Mouse (Mus musculus): Measurements from ENCODE around the gene Mr1. TPM values are rescaled to one million over a fixed set of nuclear protein-coding genes. Genes with fewer than 3 reads are reported as not detected.

Mr1 gene
- polyA plus RNA-seq, 1 experiment from 2014 or later: 0.79 TPM

DNA sequence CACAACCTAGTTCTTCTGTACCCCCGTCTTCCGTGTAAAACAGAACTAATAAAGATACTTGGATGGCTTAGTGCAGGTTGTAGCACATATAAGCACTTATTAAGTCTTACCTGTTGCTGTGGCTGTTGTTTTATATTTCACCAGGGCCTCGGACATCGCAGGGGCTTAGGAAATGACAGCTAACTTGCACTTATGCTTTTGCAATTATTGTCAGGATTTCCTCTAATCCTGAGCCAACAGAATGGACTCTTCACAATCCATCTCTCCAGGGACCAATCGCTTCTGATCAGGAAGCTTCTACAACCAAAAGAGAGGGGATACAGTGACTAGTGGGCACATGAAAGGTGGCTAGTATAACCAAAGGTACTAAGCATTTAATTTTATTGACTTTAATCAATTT, 42.6 kb downstream of the Mr1 start:
- H3K4me1 ChIP-seq (replicated peaks): peaks cover 14% of the 10 kb centered on the region; the same call in 1 of the 2 replicates
- H3K9me3 ChIP-seq: no peaks in the 10 kb centered on the region
- H3K27me3 ChIP-seq: no peaks in the 10 kb centered on the region
- ATAC-seq: no peak
- no peak overlapping the region for H3K4me3 ChIP-seq (replicated peaks)
- H3K36me3 ChIP-seq: no peaks in the 10 kb centered on the region
- H3K9ac ChIP-seq (replicated peaks): no peak overlapping the region
- no peak overlapping the region for H3K27ac ChIP-seq
- H3K4me2 ChIP-seq (replicated peaks): no peak overlapping the region
- 86% methylated on average over 5 of the region's 5 CpGs for WGBS

DNA sequence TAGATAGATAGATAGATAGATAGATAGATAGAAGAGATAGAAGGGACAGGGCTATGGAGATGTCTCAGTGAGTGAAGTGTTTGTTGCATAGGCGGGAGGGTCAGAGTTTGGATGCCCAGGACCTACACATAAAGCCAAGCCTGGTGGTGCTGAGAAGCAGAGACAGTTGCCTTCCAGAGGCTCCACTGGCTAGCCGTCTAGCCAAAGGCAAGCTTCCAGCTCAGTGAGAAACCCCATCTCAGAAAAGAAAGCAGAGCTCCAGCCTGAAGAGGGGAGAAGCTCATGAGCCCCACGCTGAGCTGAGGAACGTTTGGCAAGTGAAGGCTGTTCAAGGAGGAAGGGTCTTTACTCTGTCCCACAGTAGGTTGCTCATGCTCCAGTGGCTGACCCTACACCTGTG, 44.0 kb downstream of the Mr1 start:
- ATAC-seq: no peak
- H3K27ac ChIP-seq: no peak overlapping the region
- no peak overlapping the region for H3K9ac ChIP-seq (replicated peaks)
- H3K9me3 ChIP-seq: no peaks in the 10 kb centered on the region
- H3K36me3 ChIP-seq: no peaks in the 10 kb centered on the region
- no peak overlapping the region for H3K4me3 ChIP-seq (replicated peaks)
- WGBS: 75% methylated on average over 4 of the region's 4 CpGs
- peaks cover 8% of the 10 kb centered on the region for H3K4me1 ChIP-seq (replicated peaks)
- no peaks in the 10 kb centered on the region for H3K27me3 ChIP-seq
- no peak overlapping the region for H3K4me2 ChIP-seq (replicated peaks)

DNA sequence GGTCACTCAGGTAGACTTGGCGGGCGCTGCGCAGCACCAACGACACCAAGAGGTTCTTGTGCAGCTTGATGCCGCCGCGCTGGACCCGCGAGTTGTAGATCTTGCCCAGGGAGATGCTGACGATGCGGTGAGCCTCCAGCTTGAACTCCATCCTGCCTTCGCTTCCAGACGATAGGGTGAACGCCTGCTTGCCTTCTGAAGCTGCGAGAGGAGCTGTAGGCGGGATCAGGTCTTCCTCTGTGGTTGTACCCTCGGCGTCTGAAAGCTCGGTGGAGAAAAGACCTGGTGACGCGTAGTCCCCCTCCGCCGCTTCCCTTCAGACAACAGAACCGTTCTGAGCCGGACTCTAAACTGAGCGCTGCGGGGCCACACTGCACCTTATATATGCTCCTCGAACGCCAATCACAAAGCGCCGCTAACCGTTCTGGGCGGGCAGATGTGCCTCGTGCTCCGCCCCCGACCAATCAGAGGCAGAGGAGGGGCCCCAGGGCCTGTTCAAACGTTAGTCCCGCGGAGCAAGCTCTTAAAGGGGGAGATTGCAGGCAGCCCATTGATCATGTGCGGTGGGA, 47.2 kb downstream of the Mr1 start, which contains the start of gene Ier5:
Ier5 (minus strand) TSS at position 357 of the 569 bp plus-strand sequence.
- Histone ChIP-seq H3K9ac (replicated peaks) (peak within 1 kb of the TSS; percentile 100), H3K9me3 (no peaks in the 10 kb centered on the region), H3K4me2 (replicated peaks) (peak within 1 kb of the TSS; percentile 86), H3K4me3 (replicated peaks) (peak within 1 kb of the TSS; percentile 98), H3K4me1 (replicated peaks) (peaks cover 28% of the 10 kb centered on the region), H3K36me3 (0 out of 2 replicates have a peak, but pooled peaks cover 3% of the 10 kb centered on the region), H3K27me3 (no peaks in the 10 kb centered on the region), H3K27ac (peak within 1 kb of the TSS; percentile 88)
- WGBS: under 1% methylated on average over 40 of the region's 40 CpGs
- ATAC-seq: peak; percentile 96

DNA sequence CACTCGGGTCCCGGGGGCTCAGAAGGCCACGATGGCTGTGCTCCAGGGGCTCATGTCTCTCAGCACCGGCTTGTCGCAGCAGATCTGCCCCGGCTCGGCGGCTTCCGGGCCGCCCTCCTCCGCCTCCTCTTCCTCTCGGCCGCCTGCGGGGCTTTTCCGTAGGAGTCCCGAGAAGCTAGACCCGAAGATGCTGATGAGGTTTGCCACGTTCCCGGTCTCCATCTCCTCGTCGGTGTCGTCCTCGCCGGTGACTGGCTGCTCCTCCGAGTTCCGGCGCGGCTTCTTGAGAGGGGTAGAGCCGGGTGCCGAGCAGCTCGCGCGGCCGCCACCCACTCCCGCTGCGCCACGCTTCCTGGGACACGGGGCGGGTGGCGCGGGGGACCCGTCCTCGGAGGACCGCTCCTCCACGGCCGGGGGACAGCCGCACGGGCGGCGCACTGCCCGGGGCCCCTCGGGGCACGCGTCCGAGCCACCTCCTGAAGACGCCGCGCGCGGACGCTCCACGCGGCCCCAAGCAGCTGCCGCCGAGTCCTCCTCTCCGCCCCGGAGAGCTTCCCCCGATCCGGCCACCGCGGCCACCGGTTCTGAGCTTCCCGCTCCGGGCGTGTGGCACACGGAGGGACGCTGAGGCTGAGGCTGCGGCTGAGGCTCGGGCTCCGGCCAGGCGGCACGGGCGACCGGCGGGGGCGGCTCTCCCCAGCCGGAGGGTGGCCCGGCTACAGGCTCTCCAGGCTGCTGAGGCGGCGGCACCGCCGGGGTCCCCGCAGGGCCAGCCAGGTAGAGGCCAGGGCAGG, 47.9 kb downstream of the Mr1 start:
- under 1% methylated on average over 86 of the region's 93 CpGs for WGBS
- peak overlapping the region; percentile 98 for H3K4me3 ChIP-seq (replicated peaks)
- peak overlapping the region; percentile 100 for H3K9ac ChIP-seq (replicated peaks)
- no peaks in the 10 kb centered on the region for H3K9me3 ChIP-seq
- H3K4me1 ChIP-seq (replicated peaks): peaks cover 33% of the 10 kb centered on the region
- H3K36me3 ChIP-seq: 0 out of 2 replicates have a peak, but pooled peaks cover 3% of the 10 kb centered on the region
- H3K4me2 ChIP-seq (replicated peaks): peak overlapping the region; percentile 86
- H3K27ac ChIP-seq: peak overlapping the region; percentile 88
- H3K27me3 ChIP-seq: no peaks in the 10 kb centered on the region
- ATAC-seq: peak; percentile 64

DNA sequence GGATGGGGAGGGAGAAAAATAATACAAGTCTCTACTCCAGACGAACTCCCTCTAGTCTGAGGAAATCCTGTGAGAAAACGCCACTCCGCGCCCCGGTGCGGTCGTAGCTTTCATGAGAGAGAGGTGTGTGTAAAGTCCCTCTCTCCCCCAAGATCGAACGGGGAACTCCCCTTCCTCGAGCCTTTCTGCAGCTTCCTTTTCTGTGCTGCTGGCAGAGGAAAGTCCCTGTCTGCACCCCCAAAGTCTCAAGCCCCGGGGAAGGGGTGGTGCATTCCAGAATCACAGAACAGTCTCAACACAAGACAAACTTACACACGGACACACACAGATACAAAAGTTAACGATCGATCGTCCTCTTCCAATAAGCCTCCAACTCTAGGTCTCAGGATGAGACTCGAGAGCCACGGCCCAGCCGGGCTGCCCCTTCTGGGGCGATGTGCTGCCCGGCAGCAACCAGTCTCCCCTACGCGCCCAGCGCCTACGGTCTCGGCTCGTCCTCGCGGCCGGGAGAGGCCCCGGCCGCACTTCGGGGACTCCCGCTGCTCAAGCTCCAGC, 48.6 kb downstream of the Mr1 start:
- H3K4me1 ChIP-seq (replicated peaks): peaks cover 39% of the 10 kb centered on the region
- H3K9me3 ChIP-seq: no peaks in the 10 kb centered on the region

DNA sequence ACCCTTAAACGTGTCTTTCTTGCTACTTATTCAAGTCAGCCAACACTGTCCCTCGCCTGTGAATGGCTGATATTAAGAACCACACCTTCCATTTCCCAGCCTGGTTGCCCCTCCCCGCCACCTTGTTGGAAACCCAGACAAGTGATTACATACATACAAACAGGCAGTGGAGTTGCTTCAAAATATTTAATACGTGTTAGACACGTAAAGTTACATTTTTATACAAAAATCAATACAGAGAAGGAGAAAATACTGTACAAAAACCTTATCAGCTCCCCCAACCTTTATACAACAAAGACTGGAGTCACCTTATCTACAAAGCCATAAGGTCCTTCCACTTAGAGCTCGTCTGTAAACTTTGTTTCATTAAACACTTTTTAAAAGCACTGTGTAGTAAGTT, 49.3 kb downstream of the Mr1 start:
- H3K4me2 ChIP-seq (replicated peaks): peak overlapping the region; percentile 86
- H3K36me3 ChIP-seq: 0 out of 2 replicates have a peak, but pooled peaks cover 3% of the 10 kb centered on the region
- peaks cover 46% of the 10 kb centered on the region for H3K4me1 ChIP-seq (replicated peaks)
- no peaks in the 10 kb centered on the region for H3K9me3 ChIP-seq
- ATAC-seq: no peak
- WGBS: 28% methylated on average over 6 of the region's 6 CpGs
- H3K9ac ChIP-seq (replicated peaks): peak overlapping the region; percentile 100
- H3K4me3 ChIP-seq (replicated peaks): peak overlapping the region; percentile 98
- H3K27me3 ChIP-seq: no peaks in the 10 kb centered on the region
- H3K27ac ChIP-seq: no peak overlapping the region

More for the DNA sequence above, 48.6 kb downstream of the Mr1 start:
- Histone ChIP-seq H3K4me3 (replicated peaks) (peak overlapping the region; percentile 98), H3K27me3 (no peaks in the 10 kb centered on the region), H3K36me3 (0 out of 2 replicates have a peak, but pooled peaks cover 3% of the 10 kb centered on the region), H3K9ac (replicated peaks) (peak overlapping the region; percentile 100), H3K4me2 (replicated peaks) (peak overlapping the region; percentile 86), H3K27ac (peak overlapping the region; percentile 88)
- WGBS: under 1% methylated on average over 33 of the region's 33 CpGs
- 0 out of 2 replicates have a peak, but pooled peaks have one; percentile 9 for ATAC-seq

DNA sequence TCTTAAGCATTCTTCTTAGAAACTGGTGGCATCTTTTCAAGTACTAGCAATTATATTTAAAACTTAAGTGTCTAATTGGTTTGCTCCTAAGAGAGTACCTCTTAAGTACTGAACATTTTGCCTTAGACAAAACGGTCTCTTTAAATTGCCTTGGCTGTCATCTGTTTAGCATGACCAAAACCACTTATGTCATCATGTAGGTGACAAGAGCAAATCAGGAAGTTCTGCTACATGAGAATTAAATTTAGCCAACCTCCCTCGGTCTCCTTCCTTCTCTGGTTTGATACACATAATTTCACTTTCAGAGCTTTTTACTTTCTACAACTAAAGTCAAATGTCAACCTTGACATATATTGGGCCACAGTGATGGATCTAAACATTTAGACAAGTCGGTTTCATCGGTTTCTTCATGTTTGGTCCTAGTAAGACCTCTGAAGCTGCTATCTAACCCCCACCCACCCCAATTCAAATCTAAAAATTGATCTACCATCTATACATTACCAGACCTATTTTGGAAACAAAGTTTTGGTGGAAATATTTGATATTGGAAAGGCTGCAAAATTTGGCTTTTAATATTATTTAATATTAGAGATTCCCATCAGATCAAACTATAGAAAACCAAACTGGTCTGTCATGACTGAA, 49.9 kb downstream of the Mr1 start:
- H3K27ac ChIP-seq: no peak overlapping the region

DNA sequence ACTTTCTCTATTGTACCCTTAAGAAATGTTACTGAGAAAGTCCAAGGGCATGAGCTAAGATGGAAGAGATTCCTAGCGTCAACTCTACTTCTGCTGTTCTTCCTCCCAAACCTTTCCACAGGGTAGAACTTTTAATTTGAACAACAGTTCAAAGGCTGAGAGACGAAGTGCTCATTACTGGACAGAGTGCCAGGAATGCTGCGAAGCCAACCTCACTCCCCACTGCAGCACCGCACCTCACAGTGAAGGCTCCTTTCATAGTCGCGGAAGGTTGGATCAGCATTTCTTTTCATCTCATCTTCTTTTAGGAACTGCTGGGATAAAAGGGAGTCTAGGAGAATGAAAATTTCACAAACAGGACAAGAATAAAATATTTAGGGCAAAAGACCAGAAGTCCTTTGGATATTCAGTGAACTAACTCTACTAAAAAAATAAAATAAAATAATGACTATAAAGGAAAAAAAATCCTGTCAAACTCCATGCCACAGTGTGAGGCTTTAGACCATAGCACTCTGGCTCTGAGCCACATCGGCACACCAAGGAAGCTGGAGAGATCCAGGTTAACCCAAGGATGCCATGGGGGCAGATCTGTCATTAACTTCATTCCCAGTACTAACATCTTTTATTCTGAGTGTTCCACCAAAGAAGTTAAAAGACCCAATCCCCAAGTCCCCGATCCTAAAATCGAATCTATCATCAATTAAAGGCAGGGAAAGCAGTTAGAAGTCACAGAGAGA, 52.5 kb downstream of the Mr1 start:
- no peak for ATAC-seq
- Histone ChIP-seq H3K4me3 (replicated peaks) (no peak overlapping the region), H3K9me3 (no peaks in the 10 kb centered on the region), H3K9ac (replicated peaks) (no peak overlapping the region), H3K36me3 (0 out of 2 replicates have a peak, but pooled peaks cover 3% of the 10 kb centered on the region), H3K4me1 (replicated peaks) (peaks cover 58% of the 10 kb centered on the region), H3K4me2 (replicated peaks) (no peak overlapping the region), H3K27ac (0 out of 2 replicates have a peak overlapping the region, but pooled peaks have one; percentile 25), H3K27me3 (no peaks in the 10 kb centered on the region)
- WGBS: 47% methylated on average over 9 of the region's 9 CpGs

More for the DNA sequence above, 49.9 kb downstream of the Mr1 start:
- Histone ChIP-seq H3K4me2 (replicated peaks) (peak overlapping the region; percentile 86), H3K9me3 (no peaks in the 10 kb centered on the region), H3K9ac (replicated peaks) (no peak overlapping the region), H3K4me3 (replicated peaks) (peak overlapping the region; percentile 98), H3K4me1 (replicated peaks) (peaks cover 52% of the 10 kb centered on the region), H3K27me3 (no peaks in the 10 kb centered on the region), H3K36me3 (0 out of 2 replicates have a peak, but pooled peaks cover 3% of the 10 kb centered on the region)
- WGBS: 84% methylated on average over 4 of the region's 4 CpGs
- no peak for ATAC-seq

DNA sequence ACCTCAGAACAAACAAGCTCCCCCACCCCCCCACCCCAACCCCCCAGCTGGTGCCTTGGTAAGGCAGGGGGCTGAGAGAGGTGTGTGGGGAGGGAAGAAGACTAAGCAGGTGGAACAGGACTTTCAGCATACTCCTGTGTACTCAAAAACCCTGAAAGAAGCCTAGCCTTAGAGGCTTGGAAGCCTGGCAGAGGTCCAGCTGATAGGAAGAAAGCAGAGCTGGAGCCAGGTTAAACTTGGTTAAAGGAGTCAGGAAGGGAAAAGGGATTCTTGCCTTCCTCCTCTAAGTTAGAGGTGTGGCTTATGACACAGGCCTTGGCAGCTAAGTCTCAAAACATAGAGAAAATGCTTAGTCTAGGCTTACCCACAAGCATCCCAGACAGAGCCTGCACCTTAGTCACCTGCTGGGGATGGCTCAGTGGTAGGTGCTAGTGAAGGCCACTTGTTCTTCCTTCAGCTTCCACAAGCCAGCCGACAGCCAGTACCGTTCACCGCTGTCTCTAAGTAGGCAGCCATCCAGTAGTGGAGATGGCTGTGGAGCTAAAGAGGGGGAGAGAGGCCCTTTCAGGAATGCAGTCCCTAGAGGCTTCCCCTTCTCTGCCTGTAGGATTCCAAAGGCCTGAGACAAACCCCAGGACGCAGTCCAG, 53.3 kb downstream of the Mr1 start:
- ATAC-seq: peak; percentile 44
- H3K4me1 ChIP-seq (replicated peaks): peaks cover 58% of the 10 kb centered on the region

DNA sequence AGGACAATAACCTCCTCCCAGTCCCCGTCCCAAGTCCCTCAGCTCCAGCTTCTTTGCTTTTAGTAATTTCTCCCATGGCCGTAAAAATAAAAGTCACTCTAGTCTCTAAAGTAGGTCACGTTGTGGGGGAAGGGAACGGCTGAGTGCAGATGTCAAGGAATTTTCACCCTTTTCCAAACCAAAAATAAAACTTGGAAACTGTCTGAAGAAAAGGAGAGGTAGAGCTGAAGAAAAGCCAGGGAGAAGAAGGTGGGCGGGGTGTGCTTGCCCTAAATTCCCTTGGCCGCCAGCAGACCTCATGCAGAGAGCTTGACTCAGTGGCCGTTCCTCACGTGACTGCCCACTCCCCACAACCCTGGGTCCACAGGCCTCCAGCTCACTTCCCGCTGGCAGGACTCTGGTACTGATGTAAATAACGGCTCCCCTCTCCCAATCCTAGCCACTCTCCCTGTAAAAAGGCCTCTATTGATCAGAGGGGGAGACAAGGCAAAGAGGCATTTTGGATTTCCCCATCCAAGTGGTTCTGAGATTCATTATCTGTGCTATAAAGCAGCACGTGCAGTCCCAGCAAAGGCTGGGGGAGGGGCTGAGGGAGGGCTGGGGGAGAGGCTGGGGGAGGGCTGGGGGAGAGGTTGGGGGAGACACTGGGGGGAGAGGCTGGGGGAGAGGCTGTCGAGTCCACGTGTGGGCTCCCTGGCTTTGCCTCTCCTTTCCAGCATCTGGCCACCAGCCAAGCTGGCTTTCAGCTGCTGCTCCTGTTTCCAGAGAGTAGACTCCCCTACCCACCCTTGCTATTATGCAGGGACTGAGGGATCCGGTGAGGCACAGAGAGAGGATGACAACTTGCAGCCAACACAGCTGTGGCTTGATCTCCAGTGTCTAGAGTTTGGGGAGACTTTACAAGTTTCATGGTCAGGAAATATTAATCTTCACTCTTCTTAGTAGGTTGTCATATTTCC, 54.5 kb downstream of the Mr1 start:
- H3K9ac ChIP-seq (replicated peaks): no peak overlapping the region; the same call in 1 of the 2 replicates
- peak; percentile 83 for ATAC-seq

More for the DNA sequence above, 53.3 kb downstream of the Mr1 start:
- 27% methylated on average over 4 of the region's 4 CpGs for WGBS
- Histone ChIP-seq H3K36me3 (0 out of 2 replicates have a peak, but pooled peaks cover 3% of the 10 kb centered on the region), H3K4me2 (replicated peaks) (no peak overlapping the region), H3K27ac (0 out of 2 replicates have a peak overlapping the region, but pooled peaks have one; percentile 25), H3K4me3 (replicated peaks) (no peak overlapping the region), H3K9ac (replicated peaks) (no peak overlapping the region), H3K27me3 (no peaks in the 10 kb centered on the region), H3K9me3 (no peaks in the 10 kb centered on the region)

More for the DNA sequence above, 54.5 kb downstream of the Mr1 start:
- Histone ChIP-seq H3K4me2 (replicated peaks) (no peak overlapping the region), H3K36me3 (0 out of 2 replicates have a peak, but pooled peaks cover 3% of the 10 kb centered on the region), H3K27me3 (no peaks in the 10 kb centered on the region), H3K27ac (peak overlapping the region; percentile 73), H3K4me1 (replicated peaks) (peaks cover 51% of the 10 kb centered on the region), H3K4me3 (replicated peaks) (no peak overlapping the region), H3K9me3 (no peaks in the 10 kb centered on the region)
- WGBS: 20% methylated on average over 14 of the region's 14 CpGs

Measured in midbrain, embryonic 13.5 days (tissue).